Mouse (Mus musculus): ENCODE measurements at regions not wholly inside any gene's neighbourhood (a gene's known extent, or its start where the extent isn't known, plus 50 kb on each side); places are given as distances from the start of the nearest gene placed in this dataset.

DNA sequence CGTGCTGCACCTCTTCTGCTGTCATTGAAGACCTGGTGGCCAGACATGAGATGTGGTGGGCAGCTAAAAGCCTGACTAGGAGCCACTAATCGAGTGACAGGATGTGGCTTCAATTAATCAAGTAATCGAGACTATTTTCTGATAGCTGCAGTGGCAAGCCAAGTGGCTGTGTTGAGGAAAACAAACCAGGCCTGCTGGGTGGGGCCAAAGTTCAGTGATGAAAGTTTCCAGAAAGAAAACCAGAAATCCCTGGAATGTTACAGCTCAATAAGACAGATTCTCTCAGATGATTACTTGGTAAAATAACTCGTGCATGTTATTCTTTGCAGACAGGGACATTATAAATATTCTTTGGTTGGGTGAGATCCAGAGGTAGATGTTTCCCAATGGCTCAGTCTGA, 564.4 kb upstream of the Tbl1xr1 start:
- Histone ChIP-seq H3K4me1 (ENCODE audit: control insufficient read depth, insufficient read depth, low read length) (no peaks in the 10 kb centered on the region), H3K4me2 (ENCODE audit: low read depth, low read length) (no peak overlapping the region), H3K27me3 (ENCODE audit: control insufficient read depth, insufficient read depth, low read length) (no peaks in the 10 kb centered on the region), H3K27ac (ENCODE audit: low read depth, low read length) (no peak overlapping the region), H3K9ac (replicated peaks; ENCODE audit: low read depth, low read length) (no peak overlapping the region), H3K4me3 (ENCODE audit: low read depth, low read length) (no peak overlapping the region), H3K9me3 (ENCODE audit: control insufficient read depth, low read length) (peaks cover 2% of the 10 kb centered on the region; the same call in 1 of the 2 replicates), H3K36me3 (ENCODE audit: control insufficient read depth, insufficient read depth, low read length) (no peaks in the 10 kb centered on the region)
- WGBS = 82% methylated on average over 4 of the region's 4 CpGs
- no peak for ATAC-seq (ENCODE audit: low read depth)

DNA sequence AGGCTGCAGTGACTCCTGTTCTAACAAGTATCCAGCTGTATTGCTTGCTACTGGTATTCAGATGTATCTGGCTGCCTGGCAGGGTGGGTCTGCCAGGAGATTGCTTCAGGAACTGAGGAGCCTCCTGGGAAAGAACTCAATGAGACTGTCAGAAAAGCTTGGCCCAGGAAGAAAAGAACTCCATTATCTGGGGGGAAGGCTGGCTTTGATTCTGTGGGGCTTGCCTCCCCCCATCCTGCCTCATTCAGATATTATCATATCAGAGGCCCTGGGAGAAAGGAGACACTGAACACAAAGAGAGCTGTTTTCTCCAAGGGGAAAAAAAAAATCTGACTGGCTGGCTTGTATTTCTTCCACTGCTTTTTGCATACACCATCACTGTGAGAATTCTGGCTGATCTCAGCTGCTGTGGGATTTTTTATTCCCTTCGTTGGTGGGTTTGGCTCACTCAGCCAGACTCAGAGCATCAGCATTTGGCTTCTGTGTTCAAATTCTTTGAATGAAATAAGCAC, 552.0 kb upstream of the Tbl1xr1 start:
- H3K27me3 ChIP-seq (ENCODE audit: control insufficient read depth, insufficient read depth, low read length) = no peaks in the 10 kb centered on the region
- peak overlapping the region; percentile 44; the same call in 1 of the 2 replicates for H3K27ac ChIP-seq (ENCODE audit: low read depth, low read length)
- 35% methylated on average over 1 of the region's 1 CpGs for WGBS
- no peak overlapping the region for H3K4me2 ChIP-seq (ENCODE audit: low read depth, low read length)
- peak; percentile 63; the same call in 1 of the 2 replicates for ATAC-seq (ENCODE audit: low read depth)
- no peaks in the 10 kb centered on the region for H3K36me3 ChIP-seq (ENCODE audit: control insufficient read depth, insufficient read depth, low read length)
- H3K9me3 ChIP-seq (ENCODE audit: control insufficient read depth, low read length) = no peaks in the 10 kb centered on the region
- no peak overlapping the region for H3K4me3 ChIP-seq (ENCODE audit: low read depth, low read length)
- H3K9ac ChIP-seq (replicated peaks; ENCODE audit: low read depth, low read length) = no peak overlapping the region
- no peaks in the 10 kb centered on the region for H3K4me1 ChIP-seq (ENCODE audit: control insufficient read depth, insufficient read depth, low read length)

DNA sequence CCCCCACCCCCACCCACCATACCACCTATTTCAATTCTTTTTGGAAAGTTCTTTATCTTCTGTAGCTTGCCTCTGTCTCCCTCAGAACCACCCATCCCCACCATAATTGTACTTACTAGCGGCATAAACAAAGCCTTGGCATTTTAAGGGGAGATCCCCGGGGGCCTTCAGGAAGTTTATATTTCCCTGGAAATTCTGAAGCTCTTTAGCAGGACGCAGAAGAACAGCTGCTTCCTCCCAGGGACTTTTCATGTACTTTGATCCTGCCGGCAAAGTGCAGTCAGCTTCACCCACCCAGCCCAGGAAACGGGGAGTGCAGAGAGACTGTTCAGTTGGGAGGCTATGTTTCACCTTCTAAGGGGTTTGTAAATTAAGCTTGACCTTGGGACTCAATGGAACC, 545.6 kb upstream of the Tbl1xr1 start:
- H3K36me3 ChIP-seq (ENCODE audit: control insufficient read depth, insufficient read depth, low read length) = no peaks in the 10 kb centered on the region
- H3K9me3 ChIP-seq (ENCODE audit: control insufficient read depth, low read length) = no peaks in the 10 kb centered on the region
- 43% methylated on average over 5 of the region's 5 CpGs for WGBS
- H3K27ac ChIP-seq (ENCODE audit: low read depth, low read length) = no peak overlapping the region
- no peaks in the 10 kb centered on the region for H3K4me1 ChIP-seq (ENCODE audit: control insufficient read depth, insufficient read depth, low read length)
- no peak overlapping the region for H3K9ac ChIP-seq (replicated peaks; ENCODE audit: low read depth, low read length)
- no peak for ATAC-seq (ENCODE audit: low read depth)
- no peak overlapping the region for H3K4me3 ChIP-seq (ENCODE audit: low read depth, low read length)
- H3K27me3 ChIP-seq (ENCODE audit: control insufficient read depth, insufficient read depth, low read length) = no peaks in the 10 kb centered on the region
- H3K4me2 ChIP-seq (ENCODE audit: low read depth, low read length) = no peak overlapping the region

DNA sequence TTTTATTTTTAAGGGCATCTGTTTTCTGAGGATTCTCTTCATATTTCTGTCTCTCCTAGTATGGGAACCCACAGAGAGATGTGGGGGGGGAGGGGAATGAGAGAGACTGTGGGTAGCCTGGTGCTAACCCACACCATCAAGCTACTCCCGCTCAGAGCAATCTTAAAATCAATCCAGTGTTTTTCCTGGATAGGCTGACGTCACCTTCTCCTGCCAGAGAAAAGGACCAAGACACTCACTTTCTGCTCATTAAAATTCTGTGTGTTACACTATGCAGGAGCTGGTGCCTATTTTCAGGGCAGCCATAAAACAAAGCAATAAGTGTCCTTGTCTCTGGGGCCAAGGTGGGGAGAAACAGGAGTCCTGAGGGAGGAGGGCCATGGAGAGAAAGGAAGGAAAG, 537.3 kb upstream of the Tbl1xr1 start:
- peak; percentile 58 for ATAC-seq (ENCODE audit: low read depth)
- H3K27me3 ChIP-seq (ENCODE audit: control insufficient read depth, insufficient read depth, low read length) = no peaks in the 10 kb centered on the region
- 41% methylated on average over 2 of the region's 2 CpGs for WGBS
- no peak overlapping the region for H3K27ac ChIP-seq (ENCODE audit: low read depth, low read length)
- H3K4me3 ChIP-seq (ENCODE audit: low read depth, low read length) = no peak overlapping the region
- no peaks in the 10 kb centered on the region for H3K4me1 ChIP-seq (ENCODE audit: control insufficient read depth, insufficient read depth, low read length)
- H3K9me3 ChIP-seq (ENCODE audit: control insufficient read depth, low read length) = no peaks in the 10 kb centered on the region
- H3K4me2 ChIP-seq (ENCODE audit: low read depth, low read length) = no peak overlapping the region
- H3K36me3 ChIP-seq (ENCODE audit: control insufficient read depth, insufficient read depth, low read length) = no peaks in the 10 kb centered on the region
- no peak overlapping the region for H3K9ac ChIP-seq (replicated peaks; ENCODE audit: low read depth, low read length)

DNA sequence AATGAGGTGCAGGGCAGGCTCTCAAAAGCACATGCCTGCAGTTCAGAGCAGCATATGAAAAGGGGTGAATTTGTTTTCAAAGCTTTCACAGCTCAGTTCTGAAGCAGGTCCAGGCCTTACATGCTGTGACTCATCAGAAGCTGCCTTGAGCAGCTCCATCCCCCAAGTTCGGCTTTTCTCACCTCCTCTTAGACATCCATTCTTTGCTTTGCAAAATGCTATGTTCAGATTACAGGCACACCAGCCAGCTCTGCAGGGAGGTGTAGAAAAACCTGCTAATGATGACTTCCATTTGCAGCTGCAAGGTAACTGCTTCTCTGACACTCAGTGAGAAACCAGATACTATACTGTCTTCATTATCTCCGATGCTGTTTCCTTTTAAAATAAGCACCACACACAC, 532.0 kb upstream of the Tbl1xr1 start:
- H3K4me1 ChIP-seq (ENCODE audit: control insufficient read depth, insufficient read depth, low read length) = no peaks in the 10 kb centered on the region
- ATAC-seq (ENCODE audit: low read depth) = no peak
- no peak overlapping the region for H3K9ac ChIP-seq (replicated peaks; ENCODE audit: low read depth, low read length)
- H3K36me3 ChIP-seq (ENCODE audit: control insufficient read depth, insufficient read depth, low read length) = no peaks in the 10 kb centered on the region
- no peak overlapping the region for H3K4me3 ChIP-seq (ENCODE audit: low read depth, low read length)
- H3K4me2 ChIP-seq (ENCODE audit: low read depth, low read length) = no peak overlapping the region
- H3K9me3 ChIP-seq (ENCODE audit: control insufficient read depth, low read length) = no peaks in the 10 kb centered on the region
- WGBS = 66% methylated on average over 2 of the region's 2 CpGs
- no peak overlapping the region for H3K27ac ChIP-seq (ENCODE audit: low read depth, low read length)
- H3K27me3 ChIP-seq (ENCODE audit: control insufficient read depth, insufficient read depth, low read length) = no peaks in the 10 kb centered on the region

DNA sequence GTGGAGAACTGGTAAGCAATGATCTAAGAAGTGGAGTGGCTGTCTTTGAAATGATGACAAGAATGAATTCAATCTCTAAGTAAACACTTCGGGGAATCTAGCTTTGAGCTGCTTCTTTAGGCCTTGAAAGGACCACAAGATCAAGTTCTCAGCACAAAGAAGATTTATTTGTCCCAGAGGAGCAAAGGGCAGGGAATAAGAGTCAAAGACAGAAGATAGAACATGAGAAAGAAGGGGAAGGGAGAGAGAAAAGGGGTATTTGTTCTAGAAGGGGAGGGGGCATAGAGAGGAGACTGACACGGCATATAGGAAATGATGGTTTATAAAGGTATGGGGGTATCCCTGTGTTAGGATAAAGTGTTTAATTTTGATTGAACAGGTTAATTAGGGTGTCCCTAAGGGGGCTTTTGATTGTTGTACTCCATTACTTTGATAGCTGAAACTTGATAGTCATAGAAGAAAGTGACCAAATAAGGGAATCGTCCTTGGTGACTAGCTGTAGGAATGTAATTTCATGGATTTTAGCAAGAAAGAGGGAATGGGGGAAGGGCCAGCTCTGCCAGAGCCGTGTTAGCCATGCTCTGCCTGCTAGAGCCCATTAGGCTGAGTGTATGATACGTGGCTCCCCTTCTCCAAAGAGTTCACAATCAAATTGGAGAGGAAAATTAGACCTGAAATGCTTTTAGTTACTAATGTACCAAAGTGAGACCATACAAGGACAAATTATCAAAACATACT, 531.1 kb upstream of the Tbl1xr1 start:
- ATAC-seq (ENCODE audit: low read depth) = no peak
- Histone ChIP-seq H3K4me3 (ENCODE audit: low read depth, low read length) (no peak overlapping the region), H3K9ac (replicated peaks; ENCODE audit: low read depth, low read length) (no peak overlapping the region), H3K36me3 (ENCODE audit: control insufficient read depth, insufficient read depth, low read length) (no peaks in the 10 kb centered on the region), H3K9me3 (ENCODE audit: control insufficient read depth, low read length) (no peaks in the 10 kb centered on the region), H3K27me3 (ENCODE audit: control insufficient read depth, insufficient read depth, low read length) (no peaks in the 10 kb centered on the region), H3K4me2 (ENCODE audit: low read depth, low read length) (no peak overlapping the region), H3K27ac (ENCODE audit: low read depth, low read length) (no peak overlapping the region), H3K4me1 (ENCODE audit: control insufficient read depth, insufficient read depth, low read length) (no peaks in the 10 kb centered on the region)
- WGBS = 26% methylated on average over 5 of the region's 5 CpGs

DNA sequence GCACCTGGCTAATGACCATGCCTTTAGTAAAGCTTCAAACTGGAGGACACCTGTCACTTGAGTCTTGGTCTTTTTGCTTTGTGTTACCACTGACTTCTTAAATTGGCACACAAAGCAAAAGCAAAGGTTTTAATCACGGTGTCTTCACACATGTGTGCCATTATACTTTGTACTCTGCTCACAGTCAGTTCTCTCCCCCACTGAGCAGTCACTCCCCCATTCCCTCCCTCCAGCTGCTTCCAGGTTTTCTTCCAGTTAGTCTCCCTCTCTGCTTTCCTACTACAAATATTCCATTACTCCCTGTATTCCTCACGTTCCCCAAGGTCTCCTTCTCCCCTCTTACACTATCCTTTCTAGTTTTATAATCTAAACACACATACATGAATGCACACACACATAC, 530.0 kb upstream of the Tbl1xr1 start:
- no peak for ATAC-seq (ENCODE audit: low read depth)
- H3K4me2 ChIP-seq (ENCODE audit: low read depth, low read length) = no peak overlapping the region
- H3K27ac ChIP-seq (ENCODE audit: low read depth, low read length) = no peak overlapping the region
- no peaks in the 10 kb centered on the region for H3K27me3 ChIP-seq (ENCODE audit: control insufficient read depth, insufficient read depth, low read length)
- H3K9me3 ChIP-seq (ENCODE audit: control insufficient read depth, low read length) = no peaks in the 10 kb centered on the region
- no peaks in the 10 kb centered on the region for H3K36me3 ChIP-seq (ENCODE audit: control insufficient read depth, insufficient read depth, low read length)
- 36% methylated on average over 2 of the region's 2 CpGs for WGBS
- H3K9ac ChIP-seq (replicated peaks; ENCODE audit: low read depth, low read length) = no peak overlapping the region
- no peak overlapping the region for H3K4me3 ChIP-seq (ENCODE audit: low read depth, low read length)
- no peaks in the 10 kb centered on the region for H3K4me1 ChIP-seq (ENCODE audit: control insufficient read depth, insufficient read depth, low read length)

DNA sequence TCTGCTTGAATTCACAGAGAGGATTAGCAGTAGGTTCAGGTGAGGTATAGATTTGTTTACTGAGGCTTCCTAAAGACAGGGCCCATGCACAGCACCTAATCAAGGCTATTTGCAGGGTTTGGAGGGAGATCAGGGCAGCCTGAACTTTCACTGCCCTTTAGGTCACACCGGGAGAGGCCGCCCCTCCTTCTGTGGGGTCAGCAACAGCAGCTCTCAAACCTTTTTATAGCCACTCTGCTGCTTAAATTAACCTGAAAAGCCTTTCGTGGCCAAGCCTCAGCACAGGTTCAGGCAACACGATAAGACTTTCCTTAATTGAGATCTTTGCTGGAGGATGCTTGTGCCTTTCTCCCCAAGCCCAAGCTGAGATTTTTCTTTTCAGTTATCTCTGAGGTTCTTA, 526.8 kb upstream of the Tbl1xr1 start:
- WGBS = 27% methylated on average over 4 of the region's 4 CpGs
- no peak for ATAC-seq (ENCODE audit: low read depth)
- H3K9ac ChIP-seq (replicated peaks; ENCODE audit: low read depth, low read length) = no peak overlapping the region
- no peak overlapping the region for H3K4me3 ChIP-seq (ENCODE audit: low read depth, low read length)
- H3K4me1 ChIP-seq (ENCODE audit: control insufficient read depth, insufficient read depth, low read length) = peaks cover 6% of the 10 kb centered on the region; the same call in 1 of the 2 replicates
- no peaks in the 10 kb centered on the region for H3K27me3 ChIP-seq (ENCODE audit: control insufficient read depth, insufficient read depth, low read length)
- H3K9me3 ChIP-seq (ENCODE audit: control insufficient read depth, low read length) = no peaks in the 10 kb centered on the region
- H3K36me3 ChIP-seq (ENCODE audit: control insufficient read depth, insufficient read depth, low read length) = no peaks in the 10 kb centered on the region
- no peak overlapping the region for H3K27ac ChIP-seq (ENCODE audit: low read depth, low read length)
- no peak overlapping the region for H3K4me2 ChIP-seq (ENCODE audit: low read depth, low read length)

DNA sequence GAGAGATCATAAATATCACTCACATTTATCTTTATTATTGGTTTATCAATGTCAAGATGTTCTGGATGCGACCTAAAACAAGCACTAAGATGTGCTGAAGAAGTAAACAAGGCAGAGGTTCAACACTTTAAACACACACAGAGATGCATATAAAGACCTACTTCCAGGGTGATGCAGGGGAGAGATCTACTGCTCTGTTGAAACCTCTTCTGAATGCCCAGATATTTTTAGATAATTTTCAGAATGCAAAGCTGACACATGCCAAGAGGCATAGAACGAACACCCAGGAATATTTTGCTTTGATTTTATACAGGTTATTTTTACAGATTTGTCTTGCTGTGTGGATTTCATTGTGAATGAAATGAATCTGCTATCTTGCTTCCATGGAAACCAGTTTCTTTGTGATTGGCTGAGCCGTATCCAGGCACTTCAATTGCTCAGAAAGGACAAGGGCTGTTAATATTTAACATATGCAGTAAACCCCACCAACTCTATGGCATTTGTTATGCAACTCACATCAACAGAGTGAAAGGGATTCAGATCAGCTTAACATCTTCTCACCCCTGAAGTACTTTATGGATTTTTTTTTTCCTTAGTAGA, 523.2 kb upstream of the Tbl1xr1 start:
- Histone ChIP-seq H3K9ac (replicated peaks; ENCODE audit: low read depth, low read length) (no peak overlapping the region), H3K27ac (ENCODE audit: low read depth, low read length) (peak overlapping the region; percentile 41; the same call in 1 of the 2 replicates), H3K27me3 (ENCODE audit: control insufficient read depth, insufficient read depth, low read length) (no peaks in the 10 kb centered on the region), H3K9me3 (ENCODE audit: control insufficient read depth, low read length) (no peaks in the 10 kb centered on the region), H3K36me3 (ENCODE audit: control insufficient read depth, insufficient read depth, low read length) (no peaks in the 10 kb centered on the region), H3K4me3 (ENCODE audit: low read depth, low read length) (no peak overlapping the region), H3K4me2 (ENCODE audit: low read depth, low read length) (no peak overlapping the region), H3K4me1 (ENCODE audit: control insufficient read depth, insufficient read depth, low read length) (peaks cover 8% of the 10 kb centered on the region; the same call in 1 of the 2 replicates)
- ATAC-seq (ENCODE audit: low read depth) = peak; percentile 76; the same call in 1 of the 2 replicates
- 31% methylated on average over 3 of the region's 3 CpGs for WGBS

All from neural tube, embryonic 14.5 days (tissue).